Mouse (Mus musculus) lung, postnatal 0 days (tissue): ENCODE measurements around the gene Adgrg7.

Experiments
- CTCF ChIP-seq: IDR thresholded peaks from 2 replicates; pipeline ENCODE4 v1.5.1; 2016; ENCODE audit warnings: antibody characterized with exemption, mild to moderate bottlenecking
- EP300 ChIP-seq: IDR thresholded peaks from 2 replicates; pipeline ENCODE4 v1.6.1; 2016; ENCODE audit warnings: antibody characterized with exemption, mild to moderate bottlenecking, control low read depth

- no peak for TF ChIP-seq CTCF
- no peak for TF ChIP-seq EP300
These were observed 9.7 kb downstream of the Adgrg7 start for GRCm38 (mm10) chr16:56785943-56786342.
